Mouse (Mus musculus): ENCODE measurements around the gene Sik3.
A peak's percentile ranks its signal among the peaks of the same experiment; 100 is the strongest.
"Not testable (repeated sequence)": the region's sequence is repeated elsewhere in the genome, so short reads cannot be mapped to it uniquely, and the experiment has no call there.

Gene Sik3

GRCm38 (mm10) chr9:46053014-46053666 lies 40.5 kb downstream of the Sik3 start:
- DNase-seq (ENCODE audit: low spot score): no peak

DNA sequence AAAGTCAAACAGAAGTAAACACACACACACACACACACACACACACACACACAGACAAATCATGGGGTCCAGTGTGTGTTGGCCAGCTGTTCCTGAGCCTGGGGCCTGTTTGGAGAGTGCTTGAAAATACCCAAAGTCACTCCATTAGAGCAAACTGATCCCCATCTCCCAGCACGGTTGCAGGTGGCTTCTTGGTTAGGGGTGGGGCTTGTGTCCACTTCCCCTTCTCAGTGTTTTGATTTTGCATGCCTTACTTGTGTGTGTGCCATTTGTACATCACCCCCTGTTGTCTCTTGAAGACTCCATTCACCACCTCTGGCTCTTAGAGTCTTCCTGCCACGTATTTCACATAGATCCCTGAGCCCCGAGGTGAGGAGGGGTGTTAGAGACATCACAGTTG lies 45.4 kb downstream of the Sik3 start:
- DNase-seq (ENCODE audit: low spot score): no peak

DNA sequence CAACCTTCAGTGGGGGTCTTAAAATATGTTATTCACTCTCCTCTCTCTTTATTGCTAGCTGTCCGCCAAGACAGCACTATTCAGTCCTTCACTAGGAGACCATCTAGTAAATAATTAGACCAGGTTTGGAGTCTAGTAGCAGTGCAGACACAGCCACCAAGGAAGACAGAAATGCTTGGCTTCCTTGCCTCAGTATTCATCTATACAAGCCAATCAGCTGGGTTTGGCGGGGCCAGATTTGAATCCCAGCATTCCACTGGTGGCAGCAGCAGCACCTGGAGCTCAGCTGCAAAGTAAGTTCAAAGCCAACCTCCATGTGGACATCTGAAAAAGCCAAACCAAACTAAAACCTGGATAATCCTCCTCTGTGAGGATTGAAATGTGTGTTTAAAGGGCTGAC lies 47.6 kb downstream of the Sik3 start:
- no peak for DNase-seq (ENCODE audit: low spot score)

DNA sequence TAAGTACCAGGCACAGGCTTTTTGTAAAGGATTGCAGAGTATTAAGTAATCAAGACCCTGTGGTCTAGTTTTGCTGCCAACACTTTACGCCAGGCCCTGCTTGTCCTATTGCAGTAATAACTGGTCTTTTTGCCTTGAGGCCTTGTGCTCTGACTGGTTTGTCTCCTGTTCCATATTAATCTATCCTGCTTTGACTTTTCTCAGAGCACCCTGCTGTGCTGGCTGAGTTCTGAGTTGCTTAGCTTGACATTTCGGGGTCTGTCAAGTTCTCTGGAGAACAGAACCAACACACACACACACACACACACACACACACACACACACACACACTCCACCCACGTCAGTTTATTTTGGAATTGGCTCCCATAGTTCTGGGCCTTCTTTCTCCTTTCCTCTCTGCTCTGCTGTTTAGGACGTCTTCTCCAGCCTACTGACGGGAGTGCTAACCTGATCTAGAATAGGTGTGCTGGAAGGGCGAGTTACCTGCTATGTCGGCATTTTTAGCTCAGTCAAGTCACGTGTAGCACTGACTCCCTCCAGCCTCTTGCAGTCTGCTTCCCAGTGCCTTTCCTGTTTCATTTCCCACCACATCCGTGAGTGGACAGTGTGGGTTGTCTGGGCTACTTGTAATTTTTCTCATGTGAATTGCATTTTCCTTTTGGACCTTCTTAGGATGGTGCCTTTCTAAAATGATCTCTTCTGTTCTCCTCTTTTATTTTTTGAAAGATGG lies 49.2 kb downstream of the Sik3 start:
- DNase-seq (ENCODE audit: low spot score): no peak

GRCm38 (mm10) chr9:46064331-46064730 lies 51.7 kb downstream of the Sik3 start:
- DNase-seq (ENCODE audit: low spot score): no peak

- DNase-seq (ENCODE audit: low spot score): no peak
Observed at GRCm38 (mm10) chr9:46066711-46067110, 54.1 kb downstream of the Sik3 start.

DNA sequence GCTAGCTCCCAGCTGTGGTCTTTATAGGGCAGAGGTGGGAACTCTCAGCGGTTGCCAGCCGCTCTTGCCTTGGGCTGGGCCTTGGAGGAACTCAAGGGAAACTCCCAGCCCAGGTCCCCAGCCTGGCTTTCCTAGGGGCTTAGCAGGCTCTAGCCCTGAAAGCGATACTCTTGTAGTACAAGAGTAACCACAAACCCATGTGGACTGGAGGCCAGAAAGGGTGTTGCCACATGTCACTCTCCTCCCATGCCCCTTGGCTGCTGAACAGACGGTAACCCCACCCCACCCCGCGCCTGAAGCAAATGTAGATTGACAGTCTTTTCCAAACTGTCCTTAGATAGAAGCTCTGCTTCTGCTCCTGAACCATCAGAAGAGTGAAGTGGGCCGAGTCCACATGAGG lies 55.1 kb downstream of the Sik3 start:
- DNase-seq (ENCODE audit: low spot score): no peak

GRCm38 (mm10) chr9:46069013-46069412 lies 56.4 kb downstream of the Sik3 start:
- no peak for DNase-seq (ENCODE audit: low spot score)

- DNase-seq (ENCODE audit: low spot score): peak; percentile 49
Observed at GRCm38 (mm10) chr9:46072101-46072835, 59.6 kb downstream of the Sik3 start.

DNA sequence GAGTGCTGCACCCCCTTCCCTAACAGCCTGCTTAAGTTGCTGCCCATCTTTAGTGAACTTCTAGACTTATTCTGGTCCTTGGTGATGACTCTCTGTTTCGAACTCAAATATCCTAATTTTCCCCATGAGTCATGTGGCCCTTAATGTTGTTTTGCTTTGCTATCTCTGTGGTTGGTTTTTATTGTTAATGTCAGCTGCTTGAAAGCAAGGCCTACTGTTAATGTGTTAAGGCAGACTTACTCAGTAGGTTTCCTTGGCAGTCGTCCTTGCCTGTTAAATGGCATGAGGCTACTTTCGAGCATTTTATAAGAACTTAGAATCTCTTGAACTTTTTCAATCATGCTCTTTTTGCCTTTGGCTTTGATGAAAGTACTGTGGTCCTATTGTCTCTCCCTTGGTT lies 60.8 kb downstream of the Sik3 start:
- no peak for DNase-seq (ENCODE audit: low spot score)

- no peak for DNase-seq (ENCODE audit: low spot score)
Observed at GRCm38 (mm10) chr9:46075578-46075977, 63.0 kb downstream of the Sik3 start.

DNA sequence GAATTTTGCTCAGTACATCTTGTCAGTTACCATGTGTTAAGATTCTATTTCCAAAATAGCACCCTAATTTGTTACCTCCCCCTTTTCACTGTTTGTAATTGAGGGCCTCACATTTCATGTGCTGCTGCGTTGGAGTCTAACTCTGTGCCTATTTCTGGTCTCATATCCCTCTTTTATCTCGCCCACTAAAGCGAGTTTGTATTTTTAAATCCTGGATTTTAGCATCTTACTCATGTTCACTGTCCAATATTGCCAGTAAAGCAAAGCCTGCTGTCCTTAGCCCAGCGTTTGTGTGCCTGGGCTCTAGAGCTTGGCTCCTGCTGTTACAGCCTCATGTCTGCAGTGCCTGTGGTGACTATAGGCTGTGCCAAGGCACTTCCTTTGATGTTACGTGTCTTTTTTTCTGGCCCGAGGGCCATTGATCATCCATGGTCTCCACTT lies 69.8 kb downstream of the Sik3 start:
- no peak for DNase-seq (ENCODE audit: low spot score)

GRCm38 (mm10) chr9:46083490-46083893 lies 70.9 kb downstream of the Sik3 start:
- no peak for DNase-seq (ENCODE audit: low spot score)

DNA sequence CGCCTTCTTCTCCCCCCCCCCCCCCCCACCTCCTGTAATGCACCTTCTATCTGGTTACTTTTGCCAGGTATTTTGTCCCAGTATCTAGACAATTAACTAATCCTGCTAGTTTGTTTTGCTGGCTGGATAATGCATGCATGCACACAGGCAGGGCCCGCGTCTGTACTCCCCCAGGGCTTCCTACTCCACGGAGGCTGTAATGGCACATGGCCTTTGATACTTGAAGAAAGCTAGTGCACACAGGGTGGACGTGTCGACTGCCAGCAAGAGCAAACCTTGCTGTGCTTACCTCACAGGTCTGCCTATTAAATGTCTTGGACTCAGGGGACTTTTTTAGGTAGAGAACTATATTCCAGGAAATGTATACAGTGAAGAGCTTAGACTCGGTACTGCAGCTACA lies 73.3 kb downstream of the Sik3 start:
- no peak for DNase-seq (ENCODE audit: low spot score)

DNA sequence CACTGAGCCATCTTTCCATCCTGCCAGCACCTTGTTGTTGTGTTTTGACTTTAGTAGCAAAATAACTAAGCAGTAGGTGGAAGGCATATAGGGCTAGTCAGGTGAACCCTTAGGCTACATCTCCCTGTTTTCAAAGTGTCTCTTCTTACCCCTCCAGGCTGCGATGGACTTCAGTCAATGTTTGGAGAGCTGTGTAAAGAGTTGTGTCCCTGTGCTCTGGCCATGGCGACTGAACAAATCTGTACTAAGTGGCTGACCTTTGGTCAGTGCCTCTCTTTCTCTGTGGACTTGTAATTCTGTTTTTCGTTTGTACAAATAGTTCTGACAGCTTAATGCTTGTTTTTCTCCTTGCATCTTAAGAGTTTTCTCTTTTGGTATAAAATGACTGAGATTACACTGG lies 74.2 kb downstream of the Sik3 start:
- no peak for DNase-seq (ENCODE audit: low spot score)

DNA sequence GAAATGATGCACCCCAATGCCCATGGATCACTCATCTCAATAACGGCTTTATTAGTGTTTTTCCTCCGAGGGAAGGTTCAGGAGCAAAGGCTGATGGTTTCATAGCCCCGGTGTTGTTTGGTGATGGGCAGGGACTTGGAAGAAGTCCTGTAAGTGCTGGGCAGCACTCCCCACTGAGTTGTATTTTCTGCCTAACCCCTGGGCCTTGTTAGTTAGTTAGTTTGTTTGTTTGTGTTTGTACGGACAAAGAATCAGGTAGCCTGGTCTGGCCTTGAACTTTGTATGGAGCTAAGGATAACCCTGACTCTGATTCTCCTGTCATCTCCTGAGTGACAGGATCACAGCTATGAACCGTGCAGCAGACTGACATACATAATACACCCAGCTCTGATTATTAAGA lies 74.8 kb downstream of the Sik3 start:
- no peak for DNase-seq (ENCODE audit: low spot score)

- no peak for DNase-seq (ENCODE audit: low spot score)
Observed at GRCm38 (mm10) chr9:46088722-46089121, 76.1 kb downstream of the Sik3 start.

- DNase-seq (ENCODE audit: low spot score): no peak
Observed at GRCm38 (mm10) chr9:46090066-46090465, 77.4 kb downstream of the Sik3 start.

GRCm38 (mm10) chr9:46091157-46091556 lies 78.5 kb downstream of the Sik3 start:
- not testable (repeated sequence) for DNase-seq (ENCODE audit: low spot score)

- no peak for DNase-seq (ENCODE audit: low spot score)
Observed at GRCm38 (mm10) chr9:46092633-46093032, 80.0 kb downstream of the Sik3 start.

GRCm38 (mm10) chr9:46098360-46098985 lies 85.9 kb downstream of the Sik3 start:
- no peak for DNase-seq (ENCODE audit: low spot score)

DNA sequence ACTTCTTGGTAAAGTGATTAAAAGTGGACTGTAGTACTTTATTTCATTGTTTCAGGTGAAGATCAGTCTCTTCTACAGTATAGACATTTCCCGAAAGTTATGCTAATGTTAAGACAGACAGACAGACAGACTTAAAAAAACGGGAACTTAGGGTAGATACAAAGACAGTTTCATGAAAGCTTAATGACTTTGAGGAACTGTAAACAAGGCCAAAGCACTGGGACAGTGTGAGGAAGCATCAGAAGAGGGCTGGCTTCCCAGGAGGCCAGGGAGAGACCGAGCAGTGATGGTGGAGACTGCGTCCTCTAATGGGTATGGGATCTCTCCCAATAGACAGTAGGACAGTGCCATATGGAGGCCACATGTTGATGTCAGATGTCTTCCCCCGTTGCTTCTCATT lies 86.5 kb downstream of the Sik3 start:
- DNase-seq (ENCODE audit: low spot score): no peak

DNA sequence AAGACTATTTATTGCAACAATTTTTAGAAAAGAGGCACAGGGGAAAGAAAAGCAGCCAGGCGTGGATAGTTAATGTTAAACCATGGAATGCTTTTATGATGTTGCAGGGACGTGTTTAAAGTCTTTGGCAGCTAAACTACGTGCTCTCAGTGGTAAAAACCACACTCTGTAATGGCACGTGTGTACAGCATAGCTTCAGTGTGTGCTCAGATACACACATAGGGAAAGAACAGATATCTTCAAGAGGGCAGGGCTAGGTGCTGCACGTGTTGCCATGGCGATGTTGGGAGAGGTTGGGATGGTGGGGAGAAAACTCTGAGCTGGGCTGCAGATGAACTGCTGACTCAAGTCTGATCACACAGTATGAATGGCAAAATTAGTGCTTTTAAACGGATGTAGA lies 90.5 kb downstream of the Sik3 start:
- no peak for DNase-seq (ENCODE audit: low spot score)
